Mouse (Mus musculus): ENCODE data around the gene Tbc1d9b. TPM values are rescaled to one million over a fixed set of nuclear protein-coding genes. Genes with fewer than 3 reads are reported as not detected.

Gene Tbc1d9b
- polyA plus RNA-seq, 1 experiment from 2014 or later, result 30.2 TPM

GRCm38 (mm10) chr11:50217811-50218210 lies 86.6 kb downstream of the Tbc1d9b start:
- H3K4me1 ChIP-seq, result peaks cover 22% of the 10 kb centered on the region
- no peaks in the 10 kb centered on the region for H3K9me3 ChIP-seq (replicated peaks)
- H3K4me2 ChIP-seq, result no peak overlapping the region
- no peak overlapping the region for H3K27ac ChIP-seq
- H3K36me3 ChIP-seq (ENCODE audit: poor library complexity, severe bottlenecking), result no peaks in the 10 kb centered on the region
- ATAC-seq, result no peak
- H3K27me3 ChIP-seq, result no peaks in the 10 kb centered on the region
- WGBS, result 69% methylated on average over 4 of the region's 4 CpGs
- no peak overlapping the region for H3K4me3 ChIP-seq
- no peak overlapping the region for H3K9ac ChIP-seq

GRCm38 (mm10) chr11:50219833-50220232 lies 88.6 kb downstream of the Tbc1d9b start:
- no peaks in the 10 kb centered on the region for H3K9me3 ChIP-seq (replicated peaks)
- peaks cover 32% of the 10 kb centered on the region for H3K4me1 ChIP-seq
- H3K4me2 ChIP-seq, result no peak overlapping the region
- 36% methylated on average over 2 of the region's 2 CpGs for whole genome bisulfite sequencing
- H3K27me3 ChIP-seq, result no peaks in the 10 kb centered on the region
- no peaks in the 10 kb centered on the region for H3K36me3 ChIP-seq (ENCODE audit: poor library complexity, severe bottlenecking)
- no peak for ATAC-seq
- no peak overlapping the region for H3K27ac ChIP-seq
- no peak overlapping the region for H3K9ac ChIP-seq
- H3K4me3 ChIP-seq, result no peak overlapping the region

Other genes starting within 250 kb of the Tbc1d9b start
- 5.7 and 6.3 TPM in 2 replicates for gene Rasgef1c, start 229.6 kb upstream of the Tbc1d9b start, polyA plus RNA-seq (2015; fragmentation: Nextera tagmentation; extraction: Ambion mirVana)
- 59.5 and 64.1 TPM in 2 replicates for gene Rnf130, start 106.0 kb upstream of the Tbc1d9b start, polyA plus RNA-seq (2015; fragmentation: Nextera tagmentation; extraction: Ambion mirVana)
- gene Mrnip, start 43.0 kb downstream of the Tbc1d9b start, polyA plus RNA-seq (2015; fragmentation: Nextera tagmentation; extraction: Ambion mirVana), result 24.0 and 26.9 TPM in 2 replicates
- gene Sqstm1, start 79.4 kb downstream of the Tbc1d9b start, polyA plus RNA-seq (2015; fragmentation: Nextera tagmentation; extraction: Ambion mirVana), result 194 and 210 TPM in 2 replicates
- gene Mgat4b, start 79.5 kb downstream of the Tbc1d9b start, polyA plus RNA-seq (2015; fragmentation: Nextera tagmentation; extraction: Ambion mirVana), result 10.1 and 12.9 TPM in 2 replicates
- 1.1 and 1.2 TPM in 2 replicates for gene Ltc4s, start 107.2 kb downstream of the Tbc1d9b start, polyA plus RNA-seq (2015; fragmentation: Nextera tagmentation; extraction: Ambion mirVana)
- 4.5 and 4.8 TPM in 2 replicates for gene Maml1, start 160.9 kb downstream of the Tbc1d9b start, polyA plus RNA-seq (2015; fragmentation: Nextera tagmentation; extraction: Ambion mirVana)
- 243 and 261 TPM in 2 replicates for gene Canx, start 194.3 kb downstream of the Tbc1d9b start, polyA plus RNA-seq (2015; fragmentation: Nextera tagmentation; extraction: Ambion mirVana)
- 0.25 and 1.1 TPM in 2 replicates for gene Cby3, start 223.1 kb downstream of the Tbc1d9b start, polyA plus RNA-seq (2015; fragmentation: Nextera tagmentation; extraction: Ambion mirVana)
- 721 and 763 TPM in 2 replicates for gene Hnrnph1, start 245.6 kb downstream of the Tbc1d9b start, polyA plus RNA-seq (2015; fragmentation: Nextera tagmentation; extraction: Ambion mirVana)